Mouse (Mus musculus) adrenal gland, adult 2 months (tissue): ENCODE data around the gene Slc51a. TPM values are rescaled to one million over a fixed set of nuclear protein-coding genes. Genes with fewer than 3 reads are reported as not detected.

ENCODE experiments used
- DNase-seq: peaks from one replicate; pipeline ENCODE4 v3.0.0; 2021
- polyA plus RNA-seq: library from polyadenylated mRNA; depleted of rRNA; stranded (reverse); fragments of >200 nt; gene quantifications from 2 replicates; pipeline ENCODE4 v1.2.3, GENCODE M21; 2012; rRNA removed
- total RNA-seq, 2 experiments: library from RNA; stranded (reverse); gene quantifications; 2 replicates each; pipeline ENCODE4 v1.2.3; 2021

The Slc51a gene
- total and polyA plus RNA-seq, 3 experiments = 0.28 to 0.33 TPM; not detected in 1

- DNase-seq = no peak
Measured at GRCm38 (mm10) chr16:32431047-32431591, 56.6 kb downstream of the Slc51a start.

DNA sequence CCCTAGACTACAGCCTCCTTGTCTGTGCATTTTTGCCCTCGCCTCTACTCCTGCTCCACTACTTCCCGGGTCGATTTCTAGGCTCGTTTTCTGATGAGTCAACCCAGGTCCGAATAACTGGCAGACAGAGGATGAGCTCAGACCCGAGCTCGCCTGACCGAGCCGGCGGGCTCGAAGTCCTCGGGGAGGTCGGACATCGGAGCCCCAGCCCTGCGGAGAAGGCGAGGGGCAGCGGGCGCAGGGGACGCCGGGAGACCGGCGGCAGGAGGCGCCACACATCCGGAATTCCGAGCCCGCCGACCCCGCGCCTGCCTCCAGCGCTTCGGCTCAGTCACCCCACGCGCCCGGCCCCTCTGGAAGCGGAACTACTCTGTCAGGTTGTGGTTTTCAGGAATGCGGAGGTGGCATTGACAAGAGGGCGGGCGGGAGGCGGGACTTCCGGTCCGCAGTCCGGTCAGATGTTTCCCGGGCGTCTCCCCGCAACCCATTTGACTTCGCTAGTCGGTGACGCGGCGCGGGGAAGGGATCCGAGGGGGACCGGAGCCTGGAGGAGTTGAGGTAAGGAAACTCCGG is 57.1 kb downstream of the Slc51a start, which contains the start of gene Pcyt1a:
Gene Pcyt1a, plus strand, starts transcription at position 448 of the 573 bp plus-strand sequence.
- peak; percentile 94 for DNase-seq

GRCm38 (mm10) chr16:32427506-32427905 is 60.2 kb downstream of the Slc51a start:
- no peak for DNase-seq

Other genes starting within 250 kb of the Slc51a start
- gene Fbxo45, start 240.7 kb downstream of the Slc51a start, total RNA-seq = 10 to 100 TPM; 12.8 to 16.8 TPM
- gene Fbxo45, start 240.7 kb downstream of the Slc51a start, polyA plus RNA-seq = 3.3 and 3.9 TPM in 2 replicates
- gene Wdr53, start 240.7 kb downstream of the Slc51a start, total RNA-seq = 10 to 100 TPM; 10.2 to 16.1 TPM
- 0.62 and 1.6 TPM in 2 replicates for gene Wdr53, start 240.7 kb downstream of the Slc51a start, polyA plus RNA-seq
- gene Smco1, start 216.4 kb downstream of the Slc51a start, total RNA-seq = not detected
- gene Smco1, start 216.4 kb downstream of the Slc51a start, polyA plus RNA-seq = not detected in 2 replicates
- 10 to 100 TPM; 20.4 to 24.8 TPM for gene Rnf168, start 210.4 kb downstream of the Slc51a start, total RNA-seq
- gene Rnf168, start 210.4 kb downstream of the Slc51a start, polyA plus RNA-seq = 9.2 and 11.3 TPM in 2 replicates
- gene Ubxn7, start 155.6 kb downstream of the Slc51a start, total RNA-seq = 10 to 100 TPM; 44.2 to 73.3 TPM
- gene Ubxn7, start 155.6 kb downstream of the Slc51a start, polyA plus RNA-seq = 1.3 and 1.8 TPM in 2 replicates
- under 1 TPM; 0.29 to 0.93 TPM for gene Tm4sf19, start 87.4 kb downstream of the Slc51a start, total RNA-seq
- gene Tm4sf19, start 87.4 kb downstream of the Slc51a start, polyA plus RNA-seq = 0.20 and 0.21 TPM in 2 replicates
- gene Tctex1d2, start 68.2 kb downstream of the Slc51a start, total RNA-seq = 1 to 10 TPM; 4.8 to 8.1 TPM
- gene Tctex1d2, start 68.2 kb downstream of the Slc51a start, polyA plus RNA-seq = 4.0 and 4.7 TPM in 2 replicates
- gene Pcyt1a, start 57.0 kb downstream of the Slc51a start, total RNA-seq = 10 to 100 TPM; 89.9 to 91.2 TPM
- gene Pcyt1a, start 57.0 kb downstream of the Slc51a start, polyA plus RNA-seq = 24.5 and 42.2 TPM in 2 replicates
- gene Zdhhc19, start 8.4 kb upstream of the Slc51a start, total RNA-seq = not detected
- gene Zdhhc19, start 8.4 kb upstream of the Slc51a start, polyA plus RNA-seq = not detected in 2 replicates
- gene Tfrc, start 121.0 kb upstream of the Slc51a start, total RNA-seq = 10 to 100 TPM; 25.5 to 62.9 TPM
- 0.99 and 1.2 TPM in 2 replicates for gene Tfrc, start 121.0 kb upstream of the Slc51a start, polyA plus RNA-seq
- gene Tnk2, start 156.0 kb upstream of the Slc51a start, total RNA-seq = 10 to 100 TPM; 26.5 to 47.4 TPM
- gene Tnk2, start 156.0 kb upstream of the Slc51a start, polyA plus RNA-seq = 100 and 110 TPM in 2 replicates
- gene Muc4, start 248.0 kb upstream of the Slc51a start, total RNA-seq = not detected
- not detected in 2 replicates for gene Muc4, start 248.0 kb upstream of the Slc51a start, polyA plus RNA-seq